Mouse (Mus musculus) limb, embryonic 13.5 days (tissue): ENCODE measurements at regions not wholly inside any gene's neighbourhood (a gene's known extent, or its start where the extent isn't known, plus 50 kb on each side); places are given as distances from the start of the nearest gene placed in this dataset.

Experiments used
- ATAC-seq: fragments of 200-750 bp; cut with Nextera tagmentation; 2 replicates; pipeline ENCODE4 v1.8.0; 2017; ENCODE audit warnings: low read depth, moderate number of reproducible peaks, moderate TSS enrichment; ENCODE audit not compliant: low FRiP score
- H3K27ac ChIP-seq: fragments of 300-500 bp; sonication (generic); 2 replicates; pipeline ENCODE4 v1.5.1; 2015; ENCODE audit warnings: inconsistent platforms, mild to moderate bottlenecking, moderate library complexity
- H3K27me3 ChIP-seq: fragments of 300-500 bp; sonication (generic); 2 replicates; pipeline ENCODE4 v1.6.1; 2015; ENCODE audit warnings: mild to moderate bottlenecking, inconsistent platforms
- H3K36me3 ChIP-seq: fragments of 300-500 bp; sonication (generic); 2 replicates; pipeline ENCODE4 v1.6.1; 2015; ENCODE audit warnings: inconsistent platforms, mild to moderate bottlenecking, moderate library complexity
- H3K4me1 ChIP-seq: fragments of 300-500 bp; sonication (generic); 2 replicates; pipeline ENCODE4 v1.6.1; 2015; ENCODE audit warnings: inconsistent platforms
- H3K4me2 ChIP-seq: fragments of 300-500 bp; sonication (generic); replicated peaks from 2 replicates; pipeline ENCODE4 v1.6.1; 2015; ENCODE audit warnings: inconsistent platforms, mild to moderate bottlenecking, moderate library complexity
- H3K4me3 ChIP-seq: fragments of 300-500 bp; sonication (generic); 2 replicates; pipeline ENCODE4 v1.5.1; 2015; ENCODE audit warnings: moderate library complexity, mild to moderate bottlenecking, inconsistent platforms
- H3K9ac ChIP-seq: fragments of 300-500 bp; sonication (generic); 2 replicates; pipeline ENCODE4 v1.6.1; 2015; ENCODE audit warnings: mild to moderate bottlenecking, inconsistent platforms
- H3K9me3 ChIP-seq: fragments of 300-500 bp; sonication (generic); 2 replicates; pipeline ENCODE4 v1.6.1; 2016; ENCODE audit warnings: inconsistent platforms
- WGBS: fragments of 180-500 bp; shearing (Covaris S2); methylation state at CpG from one replicate; pipeline ENCODE4 v1.1.7; 2015; 5-methylcytosine and 5-hydroxymethylcytosine counted together

- 83% methylated on average over 5 of the region's 5 CpGs for WGBS
Measured at GRCm38 (mm10) chr5:133930101-133930500, 169.4 kb upstream of the Castor2 start.

GRCm38 (mm10) chr5:133927054-133927453, 172.5 kb upstream of the Castor2 start:
- no peak overlapping the region for H3K4me3 ChIP-seq
- 81% methylated on average over 5 of the region's 5 CpGs for WGBS
- no peak overlapping the region for H3K9ac ChIP-seq
- no peak overlapping the region for H3K4me2 ChIP-seq
- H3K9me3 ChIP-seq = no peaks in the 10 kb centered on the region
- no peaks in the 10 kb centered on the region for H3K27me3 ChIP-seq
- H3K27ac ChIP-seq = no peak overlapping the region
- no peaks in the 10 kb centered on the region for H3K4me1 ChIP-seq
- no peaks in the 10 kb centered on the region for H3K36me3 ChIP-seq
- ATAC-seq = no peak

More at GRCm38 (mm10) chr5:133930101-133930500, 169.4 kb upstream of the Castor2 start:
- H3K4me1 ChIP-seq = no peaks in the 10 kb centered on the region
- H3K9ac ChIP-seq = no peak overlapping the region
- no peak for ATAC-seq
- H3K9me3 ChIP-seq = no peaks in the 10 kb centered on the region
- no peak overlapping the region for H3K4me2 ChIP-seq
- H3K27me3 ChIP-seq = no peaks in the 10 kb centered on the region
- no peak overlapping the region for H3K4me3 ChIP-seq
- no peaks in the 10 kb centered on the region for H3K36me3 ChIP-seq
- H3K27ac ChIP-seq = no peak overlapping the region

GRCm38 (mm10) chr5:133925184-133925900, 174.2 kb upstream of the Castor2 start:
- WGBS = 19% methylated on average over 5 of the region's 5 CpGs
- H3K4me3 ChIP-seq = no peak overlapping the region
- H3K9me3 ChIP-seq = no peaks in the 10 kb centered on the region
- no peaks in the 10 kb centered on the region for H3K4me1 ChIP-seq
- no peak for ATAC-seq
- H3K9ac ChIP-seq = no peak overlapping the region
- H3K4me2 ChIP-seq = no peak overlapping the region
- H3K36me3 ChIP-seq = no peaks in the 10 kb centered on the region
- no peaks in the 10 kb centered on the region for H3K27me3 ChIP-seq
- H3K27ac ChIP-seq = no peak overlapping the region

GRCm38 (mm10) chr5:133922181-133922580, 177.3 kb upstream of the Castor2 start:
- no peak for ATAC-seq
- Histone ChIP-seq H3K4me2 (no peak overlapping the region), H3K9ac (no peak overlapping the region), H3K27me3 (no peaks in the 10 kb centered on the region), H3K4me1 (no peaks in the 10 kb centered on the region), H3K9me3 (peaks cover 4% of the 10 kb centered on the region; the same call in 1 of the 2 replicates), H3K27ac (no peak overlapping the region), H3K36me3 (no peaks in the 10 kb centered on the region), H3K4me3 (no peak overlapping the region)
- WGBS = 92% methylated on average over 1 of the region's 1 CpGs

- Histone ChIP-seq H3K4me1 (peaks cover 5% of the 10 kb centered on the region; the same call in 1 of the 2 replicates), H3K27me3 (no peaks in the 10 kb centered on the region), H3K9me3 (peaks cover 4% of the 10 kb centered on the region; the same call in 1 of the 2 replicates), H3K4me3 (no peak overlapping the region), H3K27ac (no peak overlapping the region), H3K4me2 (no peak overlapping the region), H3K36me3 (no peaks in the 10 kb centered on the region), H3K9ac (no peak overlapping the region)
- ATAC-seq = no peak
Measured at GRCm38 (mm10) chr5:133915734-133916550, 183.6 kb upstream of the Castor2 start.

- 83% methylated on average over 3 of the region's 3 CpGs for WGBS
- Histone ChIP-seq H3K4me2 (no peak overlapping the region), H3K9ac (no peak overlapping the region), H3K27ac (no peak overlapping the region), H3K4me3 (no peak overlapping the region), H3K27me3 (no peaks in the 10 kb centered on the region), H3K9me3 (0 out of 2 replicates have a peak, but pooled peaks cover 6% of the 10 kb centered on the region), H3K4me1 (no peaks in the 10 kb centered on the region), H3K36me3 (no peaks in the 10 kb centered on the region)
- no peak for ATAC-seq
Measured at GRCm38 (mm10) chr5:133907442-133907841, 192.1 kb upstream of the Castor2 start.

GRCm38 (mm10) chr5:133898025-133898598, 201.4 kb upstream of the Castor2 start:
- no peak overlapping the region for H3K27ac ChIP-seq
- no peak overlapping the region for H3K4me2 ChIP-seq
- no peak overlapping the region for H3K4me3 ChIP-seq
- H3K9ac ChIP-seq = no peak overlapping the region
- no peaks in the 10 kb centered on the region; the same call in 1 of the 2 replicates for H3K27me3 ChIP-seq
- 47% methylated on average over 4 of the region's 4 CpGs for WGBS
- H3K36me3 ChIP-seq = no peaks in the 10 kb centered on the region
- H3K9me3 ChIP-seq = no peaks in the 10 kb centered on the region; the same call in 1 of the 2 replicates
- no peak for ATAC-seq
- peaks cover 15% of the 10 kb centered on the region for H3K4me1 ChIP-seq

- H3K4me2 ChIP-seq = no peak overlapping the region
- peaks cover 5% of the 10 kb centered on the region for H3K4me1 ChIP-seq
- H3K27ac ChIP-seq = no peak overlapping the region
- WGBS = 78% methylated on average over 3 of the region's 3 CpGs
- H3K4me3 ChIP-seq = no peak overlapping the region
- H3K27me3 ChIP-seq = no peaks in the 10 kb centered on the region
- H3K36me3 ChIP-seq = no peaks in the 10 kb centered on the region
- no peak for ATAC-seq
- no peak overlapping the region for H3K9ac ChIP-seq
- H3K9me3 ChIP-seq = no peaks in the 10 kb centered on the region
Measured at GRCm38 (mm10) chr5:133890728-133891127, 208.8 kb upstream of the Castor2 start.

- H3K4me1 ChIP-seq = peaks cover 9% of the 10 kb centered on the region
- no peaks in the 10 kb centered on the region for H3K36me3 ChIP-seq
- 65% methylated on average over 8 of the region's 8 CpGs for WGBS
- no peaks in the 10 kb centered on the region for H3K27me3 ChIP-seq
- no peak overlapping the region for H3K4me2 ChIP-seq
- H3K9ac ChIP-seq = no peak overlapping the region
- ATAC-seq = no peak
- H3K27ac ChIP-seq = no peak overlapping the region
- H3K9me3 ChIP-seq = no peaks in the 10 kb centered on the region
- no peak overlapping the region for H3K4me3 ChIP-seq
Measured at GRCm38 (mm10) chr5:133889841-133890240, 209.7 kb upstream of the Castor2 start.

- WGBS = 69% methylated on average over 5 of the region's 5 CpGs
- H3K27me3 ChIP-seq = no peaks in the 10 kb centered on the region
- ATAC-seq = no peak
- no peaks in the 10 kb centered on the region; the same call in 1 of the 2 replicates for H3K9me3 ChIP-seq
- no peaks in the 10 kb centered on the region for H3K36me3 ChIP-seq
- peak overlapping the region; percentile 25; the same call in 1 of the 2 replicates for H3K4me2 ChIP-seq
- peaks cover 14% of the 10 kb centered on the region for H3K4me1 ChIP-seq
- H3K27ac ChIP-seq = peak overlapping the region; percentile 58; the same call in 1 of the 2 replicates
- H3K4me3 ChIP-seq = no peak overlapping the region
- H3K9ac ChIP-seq = no peak overlapping the region
Measured at GRCm38 (mm10) chr5:133885507-133885906, 214.0 kb upstream of the Castor2 start.

GRCm38 (mm10) chr5:133885016-133885415, 214.5 kb upstream of the Castor2 start:
- ATAC-seq = peak; percentile 89
- Histone ChIP-seq H3K4me2 (peak overlapping the region; percentile 25; the same call in 1 of the 2 replicates), H3K36me3 (no peaks in the 10 kb centered on the region), H3K27ac (peak overlapping the region; percentile 58), H3K4me1 (peaks cover 14% of the 10 kb centered on the region), H3K4me3 (no peak overlapping the region), H3K9ac (no peak overlapping the region), H3K9me3 (no peaks in the 10 kb centered on the region; the same call in 1 of the 2 replicates), H3K27me3 (no peaks in the 10 kb centered on the region)
- 6% methylated on average over 6 of the region's 6 CpGs for WGBS

- peak; percentile 59 for ATAC-seq
- Histone ChIP-seq H3K4me1 (peaks cover 14% of the 10 kb centered on the region), H3K27ac (peak overlapping the region; percentile 58), H3K4me3 (no peak overlapping the region), H3K9me3 (no peaks in the 10 kb centered on the region; the same call in 1 of the 2 replicates), H3K4me2 (peak overlapping the region; percentile 25; the same call in 1 of the 2 replicates), H3K36me3 (no peaks in the 10 kb centered on the region), H3K9ac (no peak overlapping the region), H3K27me3 (no peaks in the 10 kb centered on the region)
- WGBS = 36% methylated on average over 2 of the region's 2 CpGs
Measured at GRCm38 (mm10) chr5:133884593-133884992, 214.9 kb upstream of the Castor2 start.
